ENCODE assay signal across 9 mouse cellular contexts in the genomic region with DNA sequence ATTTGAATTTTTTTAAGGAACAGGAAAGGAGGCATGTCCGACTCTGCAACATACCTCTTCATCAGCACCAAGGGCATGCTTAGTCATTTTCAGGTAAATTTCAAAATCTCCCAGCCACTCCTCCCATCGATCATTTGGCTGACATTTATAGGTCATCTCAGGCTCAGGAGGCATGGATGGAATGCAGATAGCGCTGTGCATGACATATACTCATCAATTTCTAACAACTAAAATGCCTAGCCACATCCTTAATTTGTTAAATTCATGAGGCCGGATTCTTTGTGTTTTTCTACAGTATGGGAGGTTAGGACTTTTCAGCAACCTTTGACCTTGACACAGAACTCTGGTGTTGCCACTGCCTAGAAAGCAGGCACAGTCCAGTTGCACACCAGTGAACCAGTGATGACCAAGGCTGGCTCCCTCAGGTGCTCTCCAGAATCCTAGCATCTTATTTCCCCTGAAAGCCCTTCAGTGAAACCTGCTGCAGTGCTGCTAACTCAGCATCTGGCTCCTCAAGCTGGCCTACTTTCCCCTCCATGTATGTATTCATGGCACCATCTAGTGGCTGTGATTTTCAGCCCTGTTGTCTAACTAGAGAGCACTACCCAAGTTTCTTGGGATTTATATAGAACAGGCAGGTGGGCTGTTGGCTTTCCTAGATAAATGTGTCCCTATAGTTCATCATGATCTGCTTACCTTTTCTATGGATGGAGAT. TPM values are rescaled to one million over a fixed set of nuclear protein-coding genes. Genes with fewer than 3 reads are reported as not detected.
DNase-seq lines count a peak whose midpoint lies in the region; ATAC-seq and TF ChIP-seq lines count a peak whose summit lies in the region.
"Had no signal": no experiment of that assay in that cellular context is flagged by ENCODE, and none has a peak within 500 bp of the region (broad histone marks: within the 10 kb centered on the region; RNA-seq: fewer than 3 reads in every experiment).

No protein-coding gene starts in this region.

- TF ChIP-seq POLR2A in kidney, adult 2 months (IDR thresholded peaks at IDR 0.05; ENCODE audit: low read depth, low read length) = no peak

- H3K9me3 ChIP-seq in intestine, postnatal 0 days (ENCODE audit: control insufficient read depth) = no peaks in the 10 kb centered on the region
- no peaks in the 10 kb centered on the region for H3K9me3 ChIP-seq in intestine, embryonic 15.5 days
- no peaks in the 10 kb centered on the region for H3K9me3 ChIP-seq in forebrain, embryonic 10.5 days

- intact Hi-C loops in left cerebral cortex, postnatal 4 days (cut with DNase I) = loop anchor here (10.0 kb wide), 1 partner anchor 529 kb away; no protein-coding TSS in a partner anchor

- no peak overlapping the region for H3K9ac ChIP-seq in intestine, postnatal 0 days (ENCODE audit: low read depth, low read length)
- no peak overlapping the region for H3K9ac ChIP-seq in intestine, embryonic 15.5 days

- ATAC-seq in intestine, postnatal 0 days = no peak
- ATAC-seq in intestine, embryonic 15.5 days = no peak

- peak; percentile 82 for TF ChIP-seq CTCF in intestine, postnatal 0 days (IDR thresholded peaks at IDR 0.05; ENCODE audit: low read depth)
- peak; percentile 43; the same call in 1 of the 2 replicates for TF ChIP-seq CTCF in kidney, adult 2 months (conservative IDR thresholded peaks at IDR 0.05; ENCODE audit: insufficient read depth, insufficient read length, low read depth, low read length)

- WGBS in intestine, postnatal 0 days = 66% methylated on average over 4 of the region's 4 CpGs
- whole genome bisulfite sequencing in intestine, embryonic 15.5 days = 72% methylated on average over 4 of the region's 4 CpGs
- 85% methylated on average over 4 of the region's 4 CpGs for WGBS in forebrain, embryonic 10.5 days
- 70% methylated on average over 4 of the region's 4 CpGs for WGBS in kidney, adult 2 months

- no peak overlapping the region for H3K4me3 ChIP-seq in intestine, postnatal 0 days (ENCODE audit: low read depth, low read length)
- no peak overlapping the region for H3K4me3 ChIP-seq in intestine, embryonic 15.5 days (replicated peaks)
- no peak overlapping the region for H3K4me3 ChIP-seq in forebrain, embryonic 10.5 days
- no peak overlapping the region for H3K4me3 ChIP-seq in kidney, adult 2 months (ENCODE audit: insufficient read depth, low read depth, low read length)

- no peak overlapping the region for H3K4me2 ChIP-seq in intestine, postnatal 0 days (replicated peaks; ENCODE audit: low read depth)
- no peak overlapping the region for H3K4me2 ChIP-seq in intestine, embryonic 15.5 days (replicated peaks)

- H3K36me3 ChIP-seq in intestine, postnatal 0 days (ENCODE audit: control insufficient read depth, insufficient read depth) = no peaks in the 10 kb centered on the region
- H3K36me3 ChIP-seq in intestine, embryonic 15.5 days = no peaks in the 10 kb centered on the region
- H3K36me3 ChIP-seq in forebrain, embryonic 10.5 days (replicated peaks) = no peaks in the 10 kb centered on the region
- H3K36me3 ChIP-seq in kidney, adult 2 months (ENCODE audit: control insufficient read depth, insufficient read depth, low read length) = no peaks in the 10 kb centered on the region

- no peaks in the 10 kb centered on the region for H3K4me1 ChIP-seq in intestine, postnatal 0 days (replicated peaks; ENCODE audit: control insufficient read depth, insufficient read depth, low read length)
- no peaks in the 10 kb centered on the region for H3K4me1 ChIP-seq in intestine, embryonic 15.5 days (replicated peaks)
- no peaks in the 10 kb centered on the region for H3K4me1 ChIP-seq in forebrain, embryonic 10.5 days
- H3K4me1 ChIP-seq in kidney, adult 2 months (ENCODE audit: control insufficient read depth, insufficient read depth, low read length) = no peaks in the 10 kb centered on the region

- peak; percentile 35 for DNase-seq in adrenal gland, postnatal 25 days
- DNase-seq in forebrain, embryonic 10.5 days (ENCODE audit: extremely low spot score, low spot score) = peak; percentile 15
- DNase-seq in kidney, adult 2 months = peak; percentile 34
- peak; percentile 57 for DNase-seq in left cerebral cortex, postnatal 4 days
- DNase-seq in right cerebral cortex, postnatal 10 days (ENCODE audit: low spot score in 2 of 2) = peak; percentile 85 to 87
- no peak for DNase-seq in c-Kit-positive CD71-positive TER-119-positive erythroid progenitor cells, embryonic 14.5 days (ENCODE audit: low spot score)

- no peak overlapping the region for H3K27ac ChIP-seq in intestine, postnatal 0 days (ENCODE audit: low read depth, low read length)
- no peak overlapping the region for H3K27ac ChIP-seq in intestine, embryonic 15.5 days
- H3K27ac ChIP-seq in forebrain, embryonic 10.5 days = no peak overlapping the region
- no peak overlapping the region for H3K27ac ChIP-seq in kidney, adult 2 months (ENCODE audit: insufficient read depth, low read depth, low read length)

- H3K27me3 ChIP-seq in intestine, postnatal 0 days (replicated peaks; ENCODE audit: control insufficient read depth, insufficient read depth, low read length) = no peaks in the 10 kb centered on the region
- H3K27me3 ChIP-seq in intestine, embryonic 15.5 days (replicated peaks) = no peaks in the 10 kb centered on the region
- no peaks in the 10 kb centered on the region for H3K27me3 ChIP-seq in forebrain, embryonic 10.5 days (ENCODE audit: poor library complexity, severe bottlenecking)
- H3K27me3 ChIP-seq in kidney, adult 2 months (replicated peaks; ENCODE audit: control insufficient read depth, insufficient read depth, low read length) = no peaks in the 10 kb centered on the region

RNA-seq across cellular contexts. Expression of a gene that starts 35.9 kb away (rescaled TPM):
- 0.13 and 0.14 TPM in 2 replicates for polyA plus RNA-seq in intestine, postnatal 0 days (2015; fragmentation: Nextera tagmentation; extraction: Ambion mirVana)
- 0.29 and 0.38 TPM in 2 replicates for polyA plus RNA-seq in intestine, embryonic 15.5 days (2015; fragmentation: Nextera tagmentation; extraction: Ambion mirVana)
- total RNA-seq in adrenal gland, postnatal 25 days (2021) = 0.18 TPM in 1 of 2 replicates, not detected in the other
- 0.16 and 0.36 TPM in 2 replicates for polyA plus RNA-seq in forebrain, embryonic 10.5 days (2016; fragmentation: Nextera tagmentation; extraction: Ambion mirVana)
- polyA plus RNA-seq in kidney, adult 2 months (2012; rRNA removed) = 0.05 TPM in 1 of 2 replicates, not detected in the other
- 100 to 1,000 TPM in 1 of 2 experiments, 10 to 100 TPM in 1; 95.9 to 111 TPM for total RNA-seq in left cerebral cortex, postnatal 4 days (2021)
- total RNA-seq: MEL had no signal

RNA-seq across cellular contexts. Expression of a gene that starts 54.5 kb away (rescaled TPM):
- polyA plus RNA-seq in intestine, postnatal 0 days (2015; fragmentation: Nextera tagmentation; extraction: Ambion mirVana) = 4.3 and 5.9 TPM in 2 replicates
- 2.2 and 2.6 TPM in 2 replicates for polyA plus RNA-seq in intestine, embryonic 15.5 days (2015; fragmentation: Nextera tagmentation; extraction: Ambion mirVana)
- total RNA-seq in adrenal gland, postnatal 25 days (2021) = 7.4 and 12.3 TPM in 2 replicates
- 2.7 and 2.8 TPM in 2 replicates for polyA plus RNA-seq in forebrain, embryonic 10.5 days (2016; fragmentation: Nextera tagmentation; extraction: Ambion mirVana)
- 3.5 and 4.2 TPM in 2 replicates for polyA plus RNA-seq in kidney, adult 2 months (2012; rRNA removed)
- 100 to 1,000 TPM; 195 to 225 TPM for total RNA-seq in left cerebral cortex, postnatal 4 days (2021)
- total RNA-seq: MEL had no signal
